Mouse (Mus musculus) liver (tissue): ENCODE results near the gene Fbxw28.
"Not testable (repeated sequence)": the region's sequence is repeated elsewhere in the genome, so short reads cannot be mapped to it uniquely, and the experiment has no call there.

Experiments
- DNase-seq: peaks from one replicate; pipeline ENCODE4 v3.0.0-alpha.2; 2020; ENCODE audit warnings: mixed read lengths

Fbxw28 gene

GRCm38 (mm10) chr9:109339559-109339958 is at the start of gene Fbxw28:
Gene Fbxw28 (minus strand): TSS chr9:109339659.
- not testable (repeated sequence) for DNase-seq

GRCm38 (mm10) chr9:109287576-109287975 is 51.9 kb downstream of the Fbxw28 start, which contains the start of gene Fbxw14:
Gene Fbxw14 (minus strand): TSS chr9:109287676.
- not testable (repeated sequence) for DNase-seq
